Mouse (Mus musculus) limb, embryonic 11.5 days (tissue): ENCODE results near the gene Ccdc40. TPM values are rescaled to one million over a fixed set of nuclear protein-coding genes. Genes with fewer than 3 reads are reported as not detected.
A peak's percentile ranks its signal among the peaks of the same experiment; 100 is the strongest.

Experiments
- ATAC-seq: fragments of 200-750 bp; cut with Nextera tagmentation; 2 replicates; pipeline ENCODE4 v1.8.0; 2017; ENCODE audit warnings: low read depth; ENCODE audit not compliant: insufficient number of reproducible peaks, low FRiP score, low TSS enrichment
- DNase-seq: peaks from one replicate; pipeline ENCODE4 v3.0.0-alpha.2; 2015; ENCODE audit warnings: low spot score
- H3K27ac ChIP-seq: fragments of 300-500 bp; sonication (generic); replicated peaks from 2 replicates; pipeline ENCODE4 v1.5.1; 2014; ENCODE audit warnings: low read depth, mild to moderate bottlenecking, low read length
- H3K27me3 ChIP-seq: fragments of 300-500 bp; sonication (generic); 2 replicates; pipeline ENCODE4 v1.6.1; 2014; ENCODE audit warnings: mild to moderate bottlenecking, low read length, mixed read lengths; ENCODE audit not compliant: control insufficient read depth, insufficient read depth
- H3K36me3 ChIP-seq: fragments of 300-500 bp; sonication (generic); 2 replicates; pipeline ENCODE4 v1.6.1; 2014; ENCODE audit warnings: mild to moderate bottlenecking, low read length, moderate library complexity, mixed read lengths; ENCODE audit not compliant: control insufficient read depth, insufficient read depth
- H3K4me1 ChIP-seq: fragments of 300-500 bp; sonication (generic); 2 replicates; pipeline ENCODE4 v1.6.1; 2014; ENCODE audit warnings: low read length, mixed read lengths; ENCODE audit not compliant: control insufficient read depth, insufficient read depth
- H3K4me2 ChIP-seq: fragments of 300-500 bp; sonication (generic); 2 replicates; pipeline ENCODE4 v1.6.1; 2014; ENCODE audit warnings: low read depth, mild to moderate bottlenecking, moderate library complexity; ENCODE audit not compliant: severe bottlenecking
- H3K4me3 ChIP-seq: fragments of 300-500 bp; sonication (generic); 2 replicates; pipeline ENCODE4 v1.5.1; 2014; ENCODE audit warnings: low read depth, low read length
- H3K9ac ChIP-seq: fragments of 300-500 bp; sonication (generic); 2 replicates; pipeline ENCODE4 v1.6.1; 2014; ENCODE audit warnings: mild to moderate bottlenecking, low read length
- H3K9me3 ChIP-seq: fragments of 300-500 bp; sonication (generic); 2 replicates; pipeline ENCODE4 v1.6.1; 2016; ENCODE audit warnings: low read length; ENCODE audit not compliant: control insufficient read depth
- WGBS: fragments of 180-500 bp; shearing (Covaris S2); extraction: QIAGEN DNeasy Blood & Tissue Kit; methylation state at CpG from one replicate; pipeline ENCODE4 v1.1.7; 2014; 5-methylcytosine and 5-hydroxymethylcytosine counted together
- polyA plus RNA-seq: library from polyadenylated mRNA; unstranded; fragments of >200 nt; fragmentation: Nextera tagmentation; extraction: Ambion mirVana; gene quantifications from 2 replicates; pipeline ENCODE4 v1.2.1, GENCODE M21; 2014

The Ccdc40 gene
- polyA plus RNA-seq, 1 experiment from 2014 or later = 8.9 TPM

DNA sequence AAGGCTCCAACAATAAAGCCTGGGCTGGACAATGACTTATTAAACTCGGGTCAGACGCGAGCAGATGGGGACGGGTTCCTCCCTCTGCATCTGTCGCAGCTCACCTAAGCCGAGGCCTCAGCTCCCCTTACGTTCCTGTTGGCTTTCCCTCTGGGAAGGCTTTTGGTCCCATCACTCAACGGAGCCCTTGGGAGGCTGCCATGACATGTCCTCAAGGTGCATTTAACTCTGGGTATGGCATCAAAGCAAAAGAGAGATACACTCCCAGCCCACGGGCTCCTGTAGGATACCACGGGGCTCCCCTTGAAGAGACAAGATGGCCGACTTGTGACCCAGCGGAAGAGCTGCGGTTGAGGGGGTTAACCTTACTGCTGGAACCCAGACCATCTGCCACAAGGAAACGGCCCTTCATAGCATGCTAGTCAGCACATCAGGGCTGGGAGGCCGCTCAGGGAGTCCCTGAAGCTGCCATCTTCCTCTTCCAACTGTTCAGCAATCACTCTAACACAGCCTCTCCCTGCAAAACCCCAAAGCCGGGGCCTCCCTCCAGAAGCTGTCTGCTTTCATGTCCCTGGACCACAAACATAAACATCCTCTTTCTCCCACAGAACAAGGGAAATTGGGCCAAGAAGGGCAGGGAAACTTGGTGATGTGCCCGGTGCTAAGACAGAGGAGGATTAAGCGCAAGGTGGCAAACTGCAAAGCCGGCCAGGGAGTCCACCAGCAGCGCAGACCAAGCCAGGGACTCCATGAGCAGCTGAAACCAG is 5.1 kb upstream of the Ccdc40 start:
- Histone ChIP-seq H3K4me1 (peaks cover 22% of the 10 kb centered on the region), H3K27ac (no peak overlapping the region)
- 87% methylated on average over 20 of the region's 20 CpGs for WGBS

DNA sequence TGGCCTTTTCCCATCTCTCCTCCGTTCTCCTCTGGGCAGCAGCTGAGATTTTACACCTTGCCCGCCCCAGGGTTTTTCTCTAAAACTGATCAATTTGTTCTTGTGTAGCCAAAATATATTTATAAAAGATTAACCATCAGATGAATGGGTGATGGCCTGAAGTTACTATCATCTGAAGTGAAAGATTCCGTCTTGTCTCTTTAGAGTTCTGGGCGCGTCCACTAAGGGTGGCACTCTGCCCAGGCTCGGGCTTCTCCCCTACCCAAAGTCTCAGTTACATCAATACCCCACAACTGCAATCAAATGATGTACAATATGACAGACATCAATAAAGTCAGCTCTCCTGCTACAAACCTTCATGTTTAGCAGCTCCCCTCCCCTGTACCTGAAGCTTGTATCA is 3.4 kb upstream of the Ccdc40 start:
- ATAC-seq (no peak), DNase-seq (no peak)
- H3K27ac ChIP-seq = no peak overlapping the region
- no peak overlapping the region for H3K4me2 ChIP-seq
- H3K9me3 ChIP-seq = no peaks in the 10 kb centered on the region
- 95% methylated on average over 6 of the region's 6 CpGs for WGBS
- H3K4me1 ChIP-seq = peaks cover 19% of the 10 kb centered on the region
- no peaks in the 10 kb centered on the region for H3K27me3 ChIP-seq
- no peak overlapping the region for H3K9ac ChIP-seq
- H3K36me3 ChIP-seq = no peaks in the 10 kb centered on the region
- no peak overlapping the region for H3K4me3 ChIP-seq

More for the DNA sequence above, 5.1 kb upstream of the Ccdc40 start:
- DNase-seq (no peak), ATAC-seq (no peak)
- Histone ChIP-seq H3K9ac (no peak overlapping the region), H3K4me3 (no peak overlapping the region), H3K36me3 (no peaks in the 10 kb centered on the region), H3K27me3 (no peaks in the 10 kb centered on the region), H3K4me2 (no peak overlapping the region), H3K9me3 (no peaks in the 10 kb centered on the region)

DNA sequence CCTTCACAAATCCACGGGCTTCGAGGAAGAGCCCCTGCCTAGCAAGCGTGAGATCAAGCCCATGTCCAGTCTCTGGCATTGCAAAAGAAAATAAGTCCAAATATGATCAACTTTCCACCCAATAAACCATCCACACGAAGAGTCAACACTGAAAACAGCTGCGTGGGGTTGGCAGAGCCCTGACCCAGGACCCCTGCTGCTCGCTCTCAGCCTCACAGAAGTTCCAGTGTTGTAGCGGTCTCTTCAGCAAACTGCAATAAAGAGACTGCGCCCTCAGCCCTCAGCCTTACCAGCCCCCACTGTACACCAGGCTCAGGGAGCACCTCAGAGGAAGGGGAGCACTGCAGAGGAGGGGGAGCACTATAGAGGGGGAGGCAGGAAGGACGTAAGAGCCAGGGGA is 2.7 kb upstream of the Ccdc40 start:
- H3K4me2 ChIP-seq = no peak overlapping the region
- ATAC-seq (no peak), DNase-seq (no peak)
- H3K36me3 ChIP-seq = no peaks in the 10 kb centered on the region
- no peak overlapping the region for H3K27ac ChIP-seq
- no peaks in the 10 kb centered on the region for H3K9me3 ChIP-seq
- H3K9ac ChIP-seq = no peak overlapping the region
- no peaks in the 10 kb centered on the region for H3K27me3 ChIP-seq
- 71% methylated on average over 9 of the region's 9 CpGs for WGBS
- H3K4me3 ChIP-seq = no peak overlapping the region
- peaks cover 12% of the 10 kb centered on the region for H3K4me1 ChIP-seq

DNA sequence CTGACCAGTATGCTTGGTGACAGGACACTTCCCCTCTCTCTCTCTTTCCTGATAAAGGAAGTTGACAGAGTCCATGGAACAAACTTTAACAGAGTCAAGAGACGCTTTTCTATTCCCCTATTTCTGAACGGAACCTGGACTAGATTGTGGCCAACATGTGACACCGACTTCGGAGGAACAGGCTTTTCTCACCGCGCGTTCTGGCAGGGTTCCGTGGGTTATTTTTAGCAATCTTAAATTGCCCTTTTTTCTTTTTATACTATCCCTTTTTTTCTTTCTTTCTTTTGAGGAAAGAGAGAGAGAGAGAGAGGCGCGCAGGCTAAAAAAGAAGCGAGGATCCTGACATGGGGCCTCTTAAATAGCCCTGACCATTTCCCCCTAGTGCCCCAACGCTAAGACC is 781 bp upstream of the Ccdc40 start:
- no peaks in the 10 kb centered on the region for H3K27me3 ChIP-seq
- H3K27ac ChIP-seq = 0 out of 2 replicates have a peak overlapping the region, but pooled peaks have one; percentile 55
- WGBS = 9% methylated on average over 12 of the region's 12 CpGs
- no peaks in the 10 kb centered on the region for H3K9me3 ChIP-seq
- H3K4me3 ChIP-seq = peak overlapping the region; percentile 72
- DNase-seq = no peak
- no peak for ATAC-seq
- H3K4me1 ChIP-seq = peaks cover 4% of the 10 kb centered on the region; the same call in 1 of the 2 replicates
- no peaks in the 10 kb centered on the region for H3K36me3 ChIP-seq
- H3K9ac ChIP-seq = peak overlapping the region; percentile 74
- peak overlapping the region; percentile 98 for H3K4me2 ChIP-seq

DNA sequence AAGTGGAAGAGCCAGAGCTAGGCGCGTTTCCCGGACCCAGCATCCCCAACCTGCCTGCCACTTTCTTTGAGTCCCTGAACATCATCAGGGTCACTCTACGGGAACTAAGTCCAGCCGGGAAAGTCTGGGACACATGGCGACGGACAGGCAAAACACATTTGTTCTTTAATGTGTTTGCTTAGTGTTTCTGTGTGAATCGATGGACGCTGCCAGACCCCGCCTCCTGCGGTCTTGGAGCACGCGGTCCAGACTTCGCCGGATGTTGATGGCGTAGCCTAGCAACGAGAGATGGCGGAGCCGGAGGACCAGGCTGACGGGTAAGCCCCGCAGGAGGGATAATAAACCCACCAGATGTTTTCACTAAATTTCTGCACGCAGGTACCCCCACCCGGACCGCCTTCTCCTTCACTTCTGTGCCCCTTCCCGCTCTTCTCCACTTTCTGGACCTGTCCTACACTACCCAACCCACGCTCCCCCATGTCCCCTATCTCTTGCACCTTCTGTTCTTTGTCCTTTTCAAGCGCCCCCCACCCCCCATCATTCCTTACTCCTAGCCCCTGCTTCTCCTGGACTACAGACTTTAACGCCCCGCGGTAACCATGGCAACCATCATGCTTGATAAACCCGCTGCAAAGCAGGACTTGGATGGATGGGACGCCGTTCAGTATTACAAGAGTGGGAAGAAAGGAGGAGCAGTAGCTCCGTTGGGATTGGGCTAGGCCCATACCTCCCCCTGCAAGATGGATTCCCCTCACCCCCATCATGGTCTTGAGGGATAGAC is 664 bp downstream of the Ccdc40 start:
- no peaks in the 10 kb centered on the region for H3K36me3 ChIP-seq
- peak overlapping the region; percentile 98 for H3K4me2 ChIP-seq
- H3K4me3 ChIP-seq = peak overlapping the region; percentile 72
- no peaks in the 10 kb centered on the region for H3K9me3 ChIP-seq
- DNase-seq (peak; percentile 90), ATAC-seq (peak; percentile 88)
- H3K27me3 ChIP-seq = no peaks in the 10 kb centered on the region
- peak overlapping the region; percentile 48; the same call in 1 of the 2 replicates for H3K27ac ChIP-seq
- H3K9ac ChIP-seq = no peak overlapping the region; the same call in 1 of the 2 replicates
- peaks cover 4% of the 10 kb centered on the region; the same call in 1 of the 2 replicates for H3K4me1 ChIP-seq
- WGBS = 1% methylated on average over 34 of the region's 34 CpGs

GRCm38 (mm10) chr11:119234770-119235169 is 6.4 kb downstream of the Ccdc40 start:
- Histone ChIP-seq H3K27ac (no peak overlapping the region), H3K4me3 (no peak overlapping the region), H3K36me3 (no peaks in the 10 kb centered on the region), H3K9me3 (no peaks in the 10 kb centered on the region), H3K4me1 (0 out of 2 replicates have a peak, but pooled peaks cover 2% of the 10 kb centered on the region), H3K4me2 (no peak overlapping the region), H3K9ac (no peak overlapping the region), H3K27me3 (no peaks in the 10 kb centered on the region)
- ATAC-seq (no peak), DNase-seq (no peak)
- 92% methylated on average over 10 of the region's 10 CpGs for WGBS

GRCm38 (mm10) chr11:119235596-119235995 is 7.2 kb downstream of the Ccdc40 start:
- Histone ChIP-seq H3K4me1 (0 out of 2 replicates have a peak, but pooled peaks cover 2% of the 10 kb centered on the region), H3K4me3 (no peak overlapping the region), H3K27ac (no peak overlapping the region), H3K27me3 (no peaks in the 10 kb centered on the region), H3K4me2 (no peak overlapping the region), H3K9ac (no peak overlapping the region), H3K36me3 (no peaks in the 10 kb centered on the region), H3K9me3 (no peaks in the 10 kb centered on the region)
- peak; percentile 83 for DNase-seq
- no peak for ATAC-seq
- WGBS = 89% methylated on average over 4 of the region's 4 CpGs

DNA sequence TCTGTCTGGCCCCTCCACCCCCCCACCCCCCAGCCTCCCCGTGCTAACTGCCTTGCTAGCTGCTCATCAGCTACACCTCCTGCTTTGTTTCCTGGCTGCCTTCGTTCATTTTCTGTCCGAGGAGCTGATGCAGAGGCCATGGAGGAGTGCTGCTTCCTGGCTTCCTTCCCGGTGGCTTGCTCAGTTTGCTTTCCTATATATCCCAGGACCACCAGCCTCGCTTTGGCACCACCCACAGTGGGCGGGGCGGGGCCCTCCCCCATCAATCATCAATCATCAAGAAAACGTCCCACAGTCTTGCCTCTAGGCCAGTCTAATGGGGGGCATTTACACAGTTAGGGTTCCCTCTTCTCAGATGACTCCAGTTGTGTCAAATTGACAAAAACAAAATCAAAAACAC is 8.0 kb downstream of the Ccdc40 start:
- Histone ChIP-seq H3K36me3 (no peaks in the 10 kb centered on the region), H3K4me1 (0 out of 2 replicates have a peak, but pooled peaks cover 2% of the 10 kb centered on the region), H3K9ac (no peak overlapping the region), H3K9me3 (no peaks in the 10 kb centered on the region), H3K27me3 (no peaks in the 10 kb centered on the region), H3K4me2 (no peak overlapping the region), H3K27ac (no peak overlapping the region), H3K4me3 (no peak overlapping the region)
- DNase-seq (no peak), ATAC-seq (no peak)
- WGBS = 36% methylated on average over 8 of the region's 8 CpGs
